Mouse (Mus musculus): ENCODE results near the gene 2310061I04Rik.
A peak's percentile ranks its signal among the peaks of the same experiment; 100 is the strongest.

GRCm38 (mm10) chr17:35848112-35848511 is 49.1 kb downstream of the 2310061I04Rik start:
- TF ChIP-seq POLR2A (IDR thresholded peaks at IDR 0.05; ENCODE audit: insufficient read depth, low read depth, low read length) = no peak
- TF ChIP-seq EP300 (IDR thresholded peaks at IDR 0.05; ENCODE audit: insufficient read depth, low read depth, low read length) = 0 out of 2 replicates have a peak, but pooled peaks have one; percentile 34

Measured in heart, adult 2 months (tissue).